Mouse (Mus musculus) right cerebral cortex, postnatal 36 days (tissue): Measurements from ENCODE around the gene Prickle3.

ENCODE experiments used
- DNase-seq, 2 experiments: peaks; one replicate each; pipeline ENCODE4 v3.0.0; 2022; ENCODE audit warnings: low spot score in 2 of 2, mixed read lengths in 1 of 2

The Prickle3 gene

DNA sequence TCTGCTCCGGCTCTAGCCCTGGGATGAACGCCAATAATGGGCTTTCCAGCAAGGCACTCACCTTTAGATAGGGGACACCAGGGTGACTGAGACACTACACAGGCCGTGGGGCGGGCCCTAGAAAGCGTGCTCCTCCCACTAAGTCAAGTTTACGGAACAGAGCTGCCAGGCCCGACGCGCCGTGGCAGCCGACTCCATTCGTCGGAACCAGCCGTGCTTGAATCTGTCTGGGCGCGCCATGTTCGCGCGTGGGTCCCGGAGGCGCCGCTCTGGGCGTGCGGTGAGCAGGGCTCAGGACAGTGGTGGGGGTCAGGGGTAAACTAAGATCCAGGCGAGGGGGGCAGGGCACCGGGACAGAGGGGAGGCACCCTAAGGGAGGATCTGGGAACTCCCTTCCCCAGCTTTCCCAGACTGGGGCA lies at the start of gene Prickle3:
Gene Prickle3 (plus strand): TSS at position 40 of the 419 bp plus-strand sequence.
- no peak for DNase-seq

DNA sequence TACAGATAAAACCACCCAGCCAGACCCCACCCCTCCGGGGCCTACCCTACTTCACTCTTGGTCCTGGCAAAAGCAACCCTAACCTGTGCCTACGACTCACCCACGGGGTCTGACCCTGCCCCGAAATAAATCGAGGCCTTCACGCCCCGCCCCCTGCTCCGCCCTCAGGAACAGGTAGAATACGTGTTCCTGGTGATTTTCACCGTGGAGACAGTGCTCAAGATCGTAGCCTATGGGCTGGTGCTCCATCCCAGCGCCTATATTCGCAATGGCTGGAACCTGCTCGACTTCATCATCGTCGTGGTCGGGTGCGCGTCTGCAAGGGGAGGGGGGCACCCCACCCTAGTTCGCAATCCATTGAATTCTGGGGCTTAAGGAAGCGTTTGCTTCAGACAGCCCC lies 47.0 kb upstream of the Prickle3 start:
- peak in 1 of 2 experiments; percentile 7 for DNase-seq

DNA sequence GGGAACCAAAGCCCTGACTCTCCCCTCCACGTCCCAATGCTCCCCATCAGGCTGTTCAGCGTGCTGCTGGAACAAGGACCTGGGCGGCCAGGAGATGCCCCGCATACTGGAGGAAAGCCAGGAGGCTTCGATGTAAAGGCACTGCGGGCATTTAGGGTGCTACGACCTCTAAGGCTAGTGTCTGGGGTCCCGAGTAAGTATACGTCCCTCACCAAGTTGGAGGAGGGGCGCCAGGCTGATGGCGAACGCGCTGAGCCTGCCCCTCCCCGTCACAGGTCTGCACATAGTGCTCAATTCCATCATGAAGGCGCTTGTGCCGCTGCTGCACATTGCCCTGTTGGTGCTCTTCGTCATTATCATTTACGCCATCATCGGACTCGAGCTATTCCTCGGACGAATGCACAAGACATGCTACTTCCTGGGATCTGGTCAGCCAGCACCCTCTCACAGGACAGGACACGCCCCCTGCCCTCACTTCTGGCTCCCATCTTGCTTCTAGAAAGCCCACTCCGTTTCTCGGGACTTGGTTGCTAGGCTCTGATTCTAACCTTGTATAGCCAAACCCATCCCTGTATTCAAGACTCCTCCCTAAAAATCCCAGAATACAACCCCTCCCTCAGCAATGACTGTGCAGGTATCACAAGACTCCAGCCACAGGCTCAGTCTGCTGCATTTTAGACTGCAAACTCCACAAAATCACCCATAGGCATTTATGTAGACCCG lies 46.4 kb upstream of the Prickle3 start:
- DNase-seq, result peak in 1 of 2 experiments; percentile 6

DNA sequence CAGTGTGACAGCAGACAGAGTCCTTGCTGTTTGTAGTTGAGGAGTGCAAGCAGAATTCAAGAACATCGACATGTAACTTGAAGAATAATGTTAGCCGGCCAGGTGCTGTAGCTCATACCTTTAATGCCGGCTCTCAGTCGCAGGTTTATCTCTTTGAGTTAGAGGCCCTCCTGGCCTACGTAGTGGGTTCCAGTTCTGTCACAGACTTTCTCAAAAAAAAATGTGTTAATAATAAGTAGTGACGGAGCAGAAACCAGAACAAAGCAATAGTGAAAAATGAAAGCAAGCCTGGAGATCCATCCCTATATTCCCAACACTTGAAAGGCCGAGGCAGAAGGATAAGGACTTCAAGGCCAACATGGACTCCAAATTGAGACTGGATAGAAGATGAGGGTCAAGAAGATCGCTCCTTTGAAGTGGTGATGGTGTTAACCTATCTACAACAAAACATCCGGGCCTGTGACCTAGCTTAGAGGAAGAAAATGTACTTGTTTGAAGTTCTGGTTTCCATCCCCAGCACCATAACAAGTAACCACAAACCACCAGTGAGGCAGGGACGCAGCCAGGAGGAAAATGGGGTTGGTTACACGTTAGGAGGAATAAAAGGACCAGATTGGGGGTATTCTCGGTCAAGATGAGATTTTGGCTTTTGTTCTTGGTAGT lies 39.0 kb upstream of the Prickle3 start:
- no peak for DNase-seq

DNA sequence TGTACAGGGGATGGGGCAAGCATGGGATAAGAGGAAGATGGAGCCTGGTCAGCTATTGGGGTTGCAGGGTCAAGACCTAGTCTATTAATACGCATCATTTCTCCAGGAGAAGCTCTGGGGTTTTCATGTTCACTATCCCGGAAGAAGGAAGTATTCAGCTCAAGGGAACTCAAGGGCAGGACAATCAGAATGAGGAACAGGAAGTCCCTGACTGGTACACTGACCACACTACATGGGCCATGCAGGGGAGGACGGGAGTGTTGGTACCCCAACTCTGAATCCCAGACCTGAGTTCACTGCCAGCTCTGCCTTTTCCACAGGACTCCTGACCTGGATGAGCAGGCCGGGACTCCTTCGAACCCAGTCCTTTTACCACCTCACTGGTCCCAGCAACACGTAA lies 24.5 kb upstream of the Prickle3 start:
- DNase-seq, result no peak

DNA sequence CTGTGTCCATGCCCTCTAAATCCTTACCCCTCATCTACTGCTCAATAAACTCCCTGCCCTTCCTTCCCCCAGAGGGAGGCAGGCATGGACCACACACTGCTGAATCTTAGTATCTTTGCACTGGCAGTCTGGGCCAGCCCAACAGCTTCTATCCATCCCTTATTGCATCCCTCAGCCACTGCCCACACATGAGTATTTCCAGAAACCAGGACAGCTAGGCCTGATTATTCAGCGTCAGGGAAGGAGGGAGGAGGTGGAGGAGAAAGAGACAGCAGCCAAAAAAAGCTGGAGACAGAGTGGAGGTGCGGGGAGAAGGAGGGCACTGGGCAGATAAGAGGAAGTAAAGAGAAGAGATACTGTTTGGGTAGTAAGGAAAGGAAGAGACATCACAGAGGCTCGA lies 22.0 kb upstream of the Prickle3 start:
- peak; percentile 42 to 73 for DNase-seq

DNA sequence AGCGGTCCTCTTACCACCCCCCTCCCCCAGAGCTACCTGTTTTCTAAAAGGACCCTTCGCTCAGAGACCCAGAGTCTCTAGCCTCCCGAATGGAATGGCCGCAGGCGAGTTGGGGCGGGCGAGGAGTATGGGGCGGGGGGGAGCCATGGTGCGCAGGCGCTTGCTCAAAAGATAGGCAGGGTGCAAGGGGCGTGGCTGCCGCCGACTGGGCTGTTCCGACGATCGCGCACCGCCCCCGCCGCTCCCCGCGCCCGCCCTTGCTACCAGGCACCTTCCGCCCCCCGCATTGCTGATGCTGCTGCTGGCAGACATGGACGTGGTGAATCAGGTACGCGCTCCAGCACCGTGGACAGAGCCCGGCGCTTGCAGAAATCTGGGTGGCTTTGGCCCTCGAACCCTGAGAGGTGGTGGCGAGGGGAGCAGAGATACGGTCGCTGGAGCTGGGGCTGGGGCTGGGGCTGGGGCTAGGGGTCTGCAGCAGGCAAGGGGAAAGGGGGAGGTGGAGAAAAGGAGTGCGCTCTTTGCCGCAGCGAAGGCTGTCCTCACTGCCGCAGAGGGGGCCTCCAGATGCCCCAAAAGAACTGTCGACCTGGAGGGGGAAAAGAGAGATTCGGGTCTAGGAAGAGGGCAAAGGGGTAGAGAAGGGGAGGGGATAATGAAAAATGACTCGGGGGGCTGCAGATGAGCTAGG lies 18.5 kb upstream of the Prickle3 start, which contains the start of gene Syp:
Gene Syp (plus strand): TSS at position 71 of the 691 bp plus-strand sequence.
- DNase-seq, result peak; percentile 87

DNA sequence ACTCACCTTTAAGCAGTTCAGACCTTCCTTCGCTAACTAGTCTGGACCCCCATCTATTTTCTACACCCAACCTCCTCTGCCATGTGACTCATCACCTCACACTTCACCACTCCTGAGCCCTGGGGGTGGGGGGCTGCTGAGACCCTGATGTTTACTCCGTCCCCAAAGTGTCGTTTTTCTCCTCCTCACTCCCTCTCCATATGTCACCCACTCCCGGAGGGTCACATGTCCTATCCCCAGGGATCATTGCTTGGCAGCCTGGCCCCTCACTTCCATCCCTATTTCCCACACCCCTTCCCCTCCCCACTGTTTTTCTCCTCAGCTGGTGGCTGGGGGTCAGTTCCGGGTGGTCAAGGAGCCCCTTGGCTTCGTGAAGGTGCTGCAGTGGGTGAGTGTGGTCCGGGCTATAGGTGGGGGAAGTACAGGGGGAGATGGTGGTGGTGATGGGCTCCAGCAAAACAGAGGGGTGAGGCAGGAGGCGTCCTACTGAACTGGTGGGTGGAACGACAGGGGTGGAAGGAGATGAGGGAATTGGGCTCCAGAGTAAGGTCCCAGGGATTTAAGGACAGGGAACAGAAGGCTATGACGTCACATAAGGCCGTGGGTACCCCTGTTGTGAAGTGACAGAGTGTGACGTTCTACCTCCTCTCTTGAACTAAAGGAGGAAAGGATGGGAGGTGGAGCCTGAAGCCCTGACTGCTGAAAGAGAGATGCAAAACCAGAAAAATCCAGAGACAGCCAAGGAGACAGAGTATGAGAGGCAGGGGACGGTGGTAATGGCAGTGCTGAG lies 17.3 kb upstream of the Prickle3 start:
- DNase-seq, result no peak

DNA sequence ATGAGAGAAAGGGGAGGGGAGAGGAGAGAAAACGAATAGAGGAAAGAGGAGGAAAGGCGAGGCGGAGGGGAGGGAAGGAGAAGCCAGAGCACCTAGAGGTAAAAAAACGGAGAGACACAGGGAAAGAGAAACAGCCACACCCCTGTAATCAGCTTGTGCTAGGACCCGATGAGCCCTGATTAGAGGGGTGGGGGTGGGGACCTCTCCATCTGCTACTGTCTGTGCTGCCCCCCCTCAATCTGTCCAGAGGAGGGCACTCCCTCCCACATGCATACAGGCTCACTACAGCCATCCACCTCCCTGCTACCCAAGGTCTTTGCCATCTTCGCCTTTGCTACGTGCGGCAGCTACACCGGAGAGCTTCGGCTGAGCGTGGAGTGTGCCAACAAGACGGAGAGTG lies 16.3 kb upstream of the Prickle3 start:
- DNase-seq, result no peak

DNA sequence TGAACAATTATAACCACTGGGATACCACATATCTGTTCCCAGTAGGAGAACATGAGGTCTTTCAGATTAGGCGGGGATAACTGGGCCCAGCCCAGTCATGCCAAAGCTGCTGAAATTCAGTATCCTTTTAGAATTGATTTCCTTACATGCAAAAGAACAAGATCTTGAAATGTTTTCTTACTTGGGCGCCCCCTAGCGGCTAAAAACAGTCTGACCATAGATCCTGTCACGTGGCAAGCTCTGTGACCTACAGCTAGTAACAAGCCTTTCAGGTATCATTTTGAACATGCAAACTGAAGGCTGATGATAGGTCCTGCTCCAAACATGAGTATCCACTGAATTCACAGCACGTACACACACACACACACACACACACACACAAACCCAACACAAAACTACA lies 11.7 kb upstream of the Prickle3 start:
- peak; percentile 56 to 69 for DNase-seq

DNA sequence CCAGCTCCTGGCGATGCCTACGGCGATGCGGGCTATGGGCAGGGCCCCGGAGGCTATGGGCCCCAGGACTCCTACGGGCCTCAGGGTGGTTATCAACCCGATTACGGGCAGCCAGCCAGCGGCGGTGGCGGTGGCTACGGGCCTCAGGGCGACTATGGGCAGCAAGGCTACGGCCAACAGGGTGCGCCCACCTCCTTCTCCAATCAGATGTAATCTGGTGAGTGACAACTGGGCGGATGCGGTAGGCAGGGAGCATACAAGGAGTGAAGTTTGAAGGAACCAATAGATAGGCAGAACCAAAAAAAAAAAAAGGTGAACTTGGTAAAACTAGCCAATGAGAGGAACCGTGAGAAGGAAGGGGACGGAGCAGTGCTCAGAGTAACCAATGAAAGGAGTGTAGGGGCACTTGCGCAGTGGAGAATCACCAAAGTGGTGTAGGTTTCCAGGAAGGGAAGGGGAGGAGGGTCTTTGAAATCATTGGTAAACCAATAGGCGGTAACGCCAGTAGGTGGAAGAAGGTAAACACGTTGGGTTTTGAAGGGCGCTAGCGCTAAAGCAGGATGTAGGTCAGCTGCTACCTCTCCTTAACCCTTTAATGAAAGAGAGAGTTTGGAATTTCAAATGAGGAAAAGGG lies 8.3 kb upstream of the Prickle3 start:
- peak in 1 of 2 experiments; percentile 62 for DNase-seq

DNA sequence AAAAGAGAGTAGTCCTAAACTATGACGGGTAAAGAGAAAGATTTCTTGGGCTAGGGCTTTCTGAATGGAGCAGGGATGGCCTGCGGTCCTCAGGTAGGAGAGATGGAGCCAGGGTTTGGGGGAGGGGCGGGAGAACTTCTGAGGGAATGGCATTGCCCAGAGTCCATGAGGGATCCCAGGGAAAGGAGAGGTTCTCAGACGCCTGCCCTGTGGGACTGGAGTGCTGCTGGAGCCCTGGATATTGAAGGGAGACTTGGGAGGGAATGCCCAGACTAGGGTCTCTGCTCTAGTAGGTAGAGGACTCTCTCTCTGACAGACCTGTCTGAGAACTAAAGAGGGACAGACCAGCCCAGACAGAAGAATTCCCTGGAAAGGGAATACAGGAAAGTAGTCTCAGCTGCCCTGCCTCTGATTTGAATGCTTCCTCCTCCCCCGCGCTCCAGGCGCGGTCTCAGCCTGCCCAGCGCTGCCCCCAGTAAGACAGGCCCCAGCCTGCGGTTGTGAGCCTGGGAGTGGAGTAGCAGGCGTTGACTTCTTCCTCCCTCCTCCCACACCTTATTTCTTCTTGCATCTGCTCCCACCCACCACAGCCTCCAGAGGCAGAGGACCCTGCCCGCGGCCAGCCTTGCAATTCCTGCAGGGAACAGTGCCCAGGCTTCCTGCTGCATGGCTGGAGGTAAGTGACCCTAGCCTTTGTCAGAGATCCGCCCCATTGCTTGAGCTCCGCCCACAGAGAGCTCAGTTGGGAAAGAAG lies 1.1 kb downstream of the Prickle3 start:
- no peak for DNase-seq

DNA sequence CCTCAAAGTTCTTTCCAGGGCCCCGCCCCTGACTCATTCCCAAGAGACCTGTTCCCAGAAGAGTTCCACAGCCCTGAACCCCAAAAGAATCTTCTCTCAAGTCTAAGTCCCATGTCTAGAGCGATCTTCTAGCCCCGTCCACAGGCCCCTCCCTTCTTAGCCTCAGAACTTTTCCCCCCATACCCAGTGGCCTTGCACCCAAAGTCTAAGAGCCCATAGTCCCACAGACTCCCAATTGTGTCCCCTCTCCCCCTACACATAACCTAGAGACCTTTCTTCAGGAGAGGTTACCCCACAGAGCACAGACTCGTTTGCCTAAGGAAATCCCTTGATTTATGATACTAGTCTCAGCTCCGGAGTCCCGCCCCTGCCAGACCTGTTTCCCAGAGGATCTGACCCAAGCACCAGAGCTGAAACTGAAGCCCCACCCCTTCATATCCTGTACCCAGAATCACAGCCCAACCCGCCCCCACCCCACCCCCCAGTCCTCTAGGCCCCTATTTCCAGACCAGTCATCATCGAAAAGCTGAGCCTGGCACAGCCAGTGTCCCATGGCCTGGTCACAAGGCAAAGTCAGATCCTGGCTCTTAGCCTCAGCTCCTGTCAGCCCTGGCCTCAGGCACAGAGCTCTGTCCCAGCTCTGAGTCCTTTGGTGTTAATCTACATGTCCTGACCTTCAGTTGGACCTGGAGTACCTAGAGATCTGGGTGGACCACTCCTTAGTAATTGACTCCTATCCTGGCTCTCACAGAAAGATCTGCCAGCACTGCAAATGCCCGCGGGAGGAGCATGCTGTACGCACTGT lies 1.9 kb downstream of the Prickle3 start:
- DNase-seq, result no peak

DNA sequence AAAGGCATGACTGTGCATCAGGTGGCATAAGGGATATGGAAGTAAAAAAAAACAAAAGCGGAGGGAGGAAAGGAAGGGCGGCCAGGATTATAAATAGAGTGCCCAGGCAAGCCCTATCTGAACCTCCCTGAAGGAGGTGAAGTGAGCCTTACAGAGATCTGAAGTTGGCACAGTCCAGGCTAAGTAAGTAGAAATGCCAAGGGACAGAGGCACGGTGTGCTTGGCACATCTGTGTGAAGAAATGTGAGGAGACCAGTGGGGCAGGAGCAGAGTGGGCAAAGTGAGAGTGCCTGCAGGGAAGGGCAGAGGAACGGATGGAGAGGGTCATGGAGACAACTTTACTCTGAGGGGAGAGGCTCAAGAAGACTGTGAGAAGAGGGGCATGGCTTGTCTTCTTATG lies 4.0 kb downstream of the Prickle3 start:
- no peak for DNase-seq

DNA sequence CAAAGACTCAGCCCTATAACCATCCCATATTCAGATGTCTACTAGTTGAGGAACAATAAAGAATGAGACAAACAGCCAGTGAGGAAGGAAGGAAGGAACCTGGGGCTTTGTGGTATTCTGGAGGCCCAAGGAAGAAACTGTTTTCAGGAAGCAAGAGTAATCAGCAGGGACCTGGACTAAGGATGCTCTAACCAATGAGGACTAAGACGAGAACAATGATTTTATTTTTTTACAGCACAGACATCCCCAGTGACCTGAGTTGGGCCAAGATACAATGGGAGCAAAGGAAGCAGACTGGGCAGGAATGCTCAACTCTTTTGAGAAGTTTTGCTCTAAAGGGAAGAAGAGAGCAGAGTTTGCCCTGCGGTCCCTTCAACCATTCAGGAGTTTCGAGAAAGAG lies 5.9 kb downstream of the Prickle3 start:
- DNase-seq, result no peak

DNA sequence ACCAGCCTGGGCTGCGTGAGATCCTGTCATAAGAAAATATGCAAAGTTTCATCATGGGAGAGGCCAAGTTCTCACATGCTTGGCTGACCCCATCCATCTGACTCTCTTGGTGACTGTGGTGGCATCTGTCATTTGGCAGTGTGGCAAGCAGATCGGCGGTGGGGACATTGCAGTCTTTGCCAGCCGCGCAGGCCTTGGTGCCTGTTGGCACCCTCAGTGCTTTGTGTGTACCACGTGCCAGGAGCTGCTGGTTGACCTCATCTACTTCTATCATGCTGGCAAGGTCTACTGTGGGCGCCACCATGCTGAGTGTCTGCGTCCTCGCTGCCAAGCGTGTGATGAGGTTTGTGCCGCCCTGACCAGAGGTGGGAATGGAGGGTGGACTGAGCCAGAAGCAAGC lies 7.7 kb downstream of the Prickle3 start:
- DNase-seq, result no peak

DNA sequence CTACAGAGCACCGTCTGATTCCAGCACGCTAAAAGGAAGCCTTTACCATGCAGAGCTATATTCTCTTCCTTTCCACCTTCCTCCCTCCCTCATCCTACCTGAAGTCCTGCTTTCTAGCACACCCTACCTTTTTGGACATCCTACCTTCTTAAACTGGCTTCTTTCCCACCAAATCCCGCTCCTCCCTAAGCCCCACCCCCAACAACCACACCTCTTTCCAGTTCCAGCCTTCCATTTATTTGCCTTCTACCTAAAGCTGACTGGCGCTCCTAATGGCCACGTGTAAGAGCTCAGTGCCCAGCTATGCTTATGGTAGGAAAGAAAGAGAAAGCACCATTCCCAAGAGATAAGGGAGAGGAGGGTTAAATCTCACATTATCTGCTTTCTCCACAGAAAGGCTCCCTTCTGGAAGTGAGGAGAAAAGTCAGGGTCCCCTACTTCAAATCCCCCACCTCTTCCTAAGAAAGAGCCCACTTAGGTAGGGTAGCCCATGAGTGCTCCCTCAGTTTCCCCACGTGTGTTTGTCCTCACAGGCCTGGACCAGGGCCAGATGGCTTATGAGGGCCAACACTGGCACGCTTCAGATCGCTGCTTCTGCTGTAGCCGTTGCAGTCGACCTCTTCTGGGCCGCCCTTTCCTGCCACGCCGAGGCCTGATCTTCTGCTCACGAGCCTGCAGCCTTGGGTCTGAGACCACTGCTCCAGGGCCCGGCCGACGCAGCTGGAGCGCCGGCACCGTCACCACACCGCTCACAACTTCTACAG lies 8.9 kb downstream of the Prickle3 start:
- DNase-seq, result no peak

DNA sequence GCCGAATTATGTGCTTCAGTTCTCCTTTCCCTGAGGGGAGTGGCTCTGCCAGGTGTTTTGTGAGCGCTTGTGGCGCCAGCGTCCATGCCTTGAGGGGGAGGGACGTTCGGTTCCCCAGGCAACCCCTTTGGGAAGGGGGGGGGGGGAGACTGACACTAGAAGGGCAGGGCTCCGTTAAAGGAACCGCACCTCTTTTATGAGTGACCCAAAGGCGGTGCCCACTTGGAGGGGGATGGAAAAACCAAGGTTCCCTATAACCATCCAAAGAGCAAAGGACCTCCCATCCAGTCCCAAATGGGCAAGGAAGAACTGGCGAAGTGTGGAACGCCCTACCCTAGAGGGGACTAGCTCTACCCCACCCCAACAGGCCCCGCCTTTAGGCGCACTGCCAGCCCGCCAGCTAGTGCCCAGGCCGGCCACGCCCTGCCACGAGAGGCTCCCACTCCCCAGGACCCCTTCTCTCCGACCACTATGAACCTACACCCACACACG lies 13.4 kb downstream of the Prickle3 start:
- DNase-seq, result no peak
